Mouse (Mus musculus): ENCODE measurements around the gene Tgfb3.

- TF ChIP-seq POLR2A (IDR thresholded peaks at IDR 0.05; ENCODE audit: insufficient read depth, low read depth, low read length) (no peak), EP300 (IDR thresholded peaks at IDR 0.05; ENCODE audit: insufficient read depth, low read depth, low read length) (no peak), CTCF (IDR thresholded peaks at IDR 0.05) (no peak)
Observed at GRCm38 (mm10) chr12:86085873-86086272, 7.0 kb upstream of the Tgfb3 start.
